Mouse (Mus musculus): ENCODE measurements around the gene Efhb. TPM values are rescaled to one million over a fixed set of nuclear protein-coding genes. Genes with fewer than 3 reads are reported as not detected.

Efhb gene
- polyA plus RNA-seq (2014; fragmentation: Nextera tagmentation; extraction: Ambion mirVana) = 0.69 and 0.94 TPM in 2 replicates

- 22% methylated on average over 26 of the region's 26 CpGs for WGBS
- H3K4me3 ChIP-seq (ENCODE audit: low read depth, low read length) = peak within 1 kb of the TSS; percentile 35
- H3K36me3 ChIP-seq (ENCODE audit: control insufficient read depth, insufficient read depth, low read length) = no peaks in the 10 kb centered on the region
- ATAC-seq (ENCODE audit: insufficient number of reproducible peaks, insufficient read depth, low FRiP score, low read depth) = peak; percentile 94
- no peak within 1 kb of the TSS; the same call in 1 of the 2 replicates for H3K9ac ChIP-seq (replicated peaks; ENCODE audit: low read depth, low read length)
- H3K4me2 ChIP-seq (replicated peaks; ENCODE audit: low read depth, low read length) = peak within 1 kb of the TSS; percentile 52
- no peaks in the 10 kb centered on the region for H3K4me1 ChIP-seq (ENCODE audit: control insufficient read depth, insufficient read depth, low read length)
- H3K27me3 ChIP-seq (ENCODE audit: control insufficient read depth, insufficient read depth, low read length) = no peaks in the 10 kb centered on the region
- H3K9me3 ChIP-seq (ENCODE audit: control insufficient read depth, low read depth, low read length) = no peaks in the 10 kb centered on the region
- no peak within 1 kb of the TSS for H3K27ac ChIP-seq (ENCODE audit: low read length)
Measured at GRCm38 (mm10) chr17:53462603-53463495, at the start of gene Efhb. TSS of gene Efhb (minus strand) at chr17:53463321.

- Histone ChIP-seq H3K4me1 (ENCODE audit: control insufficient read depth, insufficient read depth, low read length) (no peaks in the 10 kb centered on the region), H3K4me3 (ENCODE audit: low read depth, low read length) (no peak overlapping the region), H3K4me2 (replicated peaks; ENCODE audit: low read depth, low read length) (no peak overlapping the region), H3K9me3 (ENCODE audit: control insufficient read depth, low read depth, low read length) (no peaks in the 10 kb centered on the region), H3K9ac (replicated peaks; ENCODE audit: low read depth, low read length) (no peak overlapping the region), H3K27me3 (ENCODE audit: control insufficient read depth, insufficient read depth, low read length) (no peaks in the 10 kb centered on the region), H3K27ac (ENCODE audit: low read length) (no peak overlapping the region), H3K36me3 (ENCODE audit: control insufficient read depth, insufficient read depth, low read length) (no peaks in the 10 kb centered on the region)
- 87% methylated on average over 2 of the region's 2 CpGs for WGBS
- ATAC-seq (ENCODE audit: insufficient number of reproducible peaks, insufficient read depth, low FRiP score, low read depth) = no peak
Measured at GRCm38 (mm10) chr17:53512311-53512951, 49.3 kb upstream of the Efhb start.

- Histone ChIP-seq H3K4me2 (replicated peaks; ENCODE audit: low read depth, low read length) (no peak overlapping the region), H3K4me3 (ENCODE audit: low read depth, low read length) (no peak overlapping the region), H3K27me3 (ENCODE audit: control insufficient read depth, insufficient read depth, low read length) (no peaks in the 10 kb centered on the region), H3K9me3 (ENCODE audit: control insufficient read depth, low read depth, low read length) (no peaks in the 10 kb centered on the region), H3K27ac (ENCODE audit: low read length) (no peak overlapping the region), H3K9ac (replicated peaks; ENCODE audit: low read depth, low read length) (no peak overlapping the region), H3K36me3 (ENCODE audit: control insufficient read depth, insufficient read depth, low read length) (peaks cover 27% of the 10 kb centered on the region), H3K4me1 (ENCODE audit: control insufficient read depth, insufficient read depth, low read length) (no peaks in the 10 kb centered on the region)
- WGBS = 97% methylated on average over 2 of the region's 2 CpGs
- no peak for ATAC-seq (ENCODE audit: insufficient number of reproducible peaks, insufficient read depth, low FRiP score, low read depth)
Measured at GRCm38 (mm10) chr17:53502966-53503365, 39.8 kb upstream of the Efhb start.

GRCm38 (mm10) chr17:53489007-53489378 is 25.9 kb upstream of the Efhb start:
- no peak for ATAC-seq (ENCODE audit: insufficient number of reproducible peaks, insufficient read depth, low FRiP score, low read depth)
- Histone ChIP-seq H3K27me3 (ENCODE audit: control insufficient read depth, insufficient read depth, low read length) (no peaks in the 10 kb centered on the region), H3K4me3 (ENCODE audit: low read depth, low read length) (no peak overlapping the region), H3K9ac (replicated peaks; ENCODE audit: low read depth, low read length) (no peak overlapping the region), H3K9me3 (ENCODE audit: control insufficient read depth, low read depth, low read length) (no peaks in the 10 kb centered on the region), H3K36me3 (ENCODE audit: control insufficient read depth, insufficient read depth, low read length) (peaks cover 16% of the 10 kb centered on the region), H3K4me1 (ENCODE audit: control insufficient read depth, insufficient read depth, low read length) (no peaks in the 10 kb centered on the region), H3K4me2 (replicated peaks; ENCODE audit: low read depth, low read length) (no peak overlapping the region), H3K27ac (ENCODE audit: low read length) (no peak overlapping the region)
- WGBS = 88% methylated on average over 1 of the region's 1 CpGs

GRCm38 (mm10) chr17:53488291-53489006 is 25.3 kb upstream of the Efhb start:
- H3K4me3 ChIP-seq (ENCODE audit: low read depth, low read length) = no peak overlapping the region
- no peaks in the 10 kb centered on the region for H3K9me3 ChIP-seq (ENCODE audit: control insufficient read depth, low read depth, low read length)
- 95% methylated on average over 4 of the region's 4 CpGs for WGBS
- H3K9ac ChIP-seq (replicated peaks; ENCODE audit: low read depth, low read length) = no peak overlapping the region
- no peak overlapping the region for H3K27ac ChIP-seq (ENCODE audit: low read length)
- peaks cover 14% of the 10 kb centered on the region for H3K36me3 ChIP-seq (ENCODE audit: control insufficient read depth, insufficient read depth, low read length)
- H3K4me2 ChIP-seq (replicated peaks; ENCODE audit: low read depth, low read length) = no peak overlapping the region
- no peaks in the 10 kb centered on the region for H3K4me1 ChIP-seq (ENCODE audit: control insufficient read depth, insufficient read depth, low read length)
- no peaks in the 10 kb centered on the region for H3K27me3 ChIP-seq (ENCODE audit: control insufficient read depth, insufficient read depth, low read length)
- no peak for ATAC-seq (ENCODE audit: insufficient number of reproducible peaks, insufficient read depth, low FRiP score, low read depth)

- peak overlapping the region; percentile 92 for H3K9ac ChIP-seq (replicated peaks; ENCODE audit: low read depth, low read length)
- H3K27me3 ChIP-seq (ENCODE audit: control insufficient read depth, insufficient read depth, low read length) = no peaks in the 10 kb centered on the region
- WGBS = 43% methylated on average over 7 of the region's 7 CpGs
- H3K4me2 ChIP-seq (replicated peaks; ENCODE audit: low read depth, low read length) = peak overlapping the region; percentile 78
- H3K4me3 ChIP-seq (ENCODE audit: low read depth, low read length) = peak overlapping the region; percentile 95
- peaks cover 9% of the 10 kb centered on the region; the same call in 1 of the 2 replicates for H3K36me3 ChIP-seq (ENCODE audit: control insufficient read depth, insufficient read depth, low read length)
- no peak overlapping the region for H3K27ac ChIP-seq (ENCODE audit: low read length)
- no peaks in the 10 kb centered on the region for H3K9me3 ChIP-seq (ENCODE audit: control insufficient read depth, low read depth, low read length)
- H3K4me1 ChIP-seq (ENCODE audit: control insufficient read depth, insufficient read depth, low read length) = peaks cover 10% of the 10 kb centered on the region; the same call in 1 of the 2 replicates
- no peak for ATAC-seq (ENCODE audit: insufficient number of reproducible peaks, insufficient read depth, low FRiP score, low read depth)
Measured at GRCm38 (mm10) chr17:53480433-53480832, 17.3 kb upstream of the Efhb start.

GRCm38 (mm10) chr17:53479604-53480041 is 16.5 kb upstream of the Efhb start:
- peak overlapping the region; percentile 95 for H3K4me3 ChIP-seq (ENCODE audit: low read depth, low read length)
- H3K4me2 ChIP-seq (replicated peaks; ENCODE audit: low read depth, low read length) = peak overlapping the region; percentile 78
- peaks cover 10% of the 10 kb centered on the region; the same call in 1 of the 2 replicates for H3K4me1 ChIP-seq (ENCODE audit: control insufficient read depth, insufficient read depth, low read length)
- 0 out of 2 replicates have a peak, but pooled peaks cover 6% of the 10 kb centered on the region for H3K36me3 ChIP-seq (ENCODE audit: control insufficient read depth, insufficient read depth, low read length)
- under 1% methylated on average over 33 of the region's 33 CpGs for WGBS
- H3K9me3 ChIP-seq (ENCODE audit: control insufficient read depth, low read depth, low read length) = no peaks in the 10 kb centered on the region
- H3K27ac ChIP-seq (ENCODE audit: low read length) = peak overlapping the region; percentile 99
- H3K9ac ChIP-seq (replicated peaks; ENCODE audit: low read depth, low read length) = peak overlapping the region; percentile 92
- no peaks in the 10 kb centered on the region for H3K27me3 ChIP-seq (ENCODE audit: control insufficient read depth, insufficient read depth, low read length)
- peak; percentile 35 for ATAC-seq (ENCODE audit: insufficient number of reproducible peaks, insufficient read depth, low FRiP score, low read depth)

Data from stomach, embryonic 14.5 days (tissue).